Mouse (Mus musculus) limb, embryonic 14.5 days (tissue): ENCODE results near the gene Gpr182. TPM values are rescaled to one million over a fixed set of nuclear protein-coding genes. Genes with fewer than 3 reads are reported as not detected.

Source experiments
- ATAC-seq: fragments of 200-750 bp; cut with Nextera tagmentation; 2 replicates; pipeline ENCODE4 v1.8.0; 2017; ENCODE audit warnings: low read depth, moderate number of reproducible peaks, moderate TSS enrichment; ENCODE audit not compliant: low FRiP score
- DNase-seq: peaks from one replicate; pipeline ENCODE4 v3.0.0-alpha.2; 2015; ENCODE audit warnings: low spot score
- H3K27ac ChIP-seq: fragments of 300-500 bp; sonication (generic); replicated peaks from 2 replicates; pipeline ENCODE4 v1.5.1; 2014; ENCODE audit warnings: low read depth, mild to moderate bottlenecking, low read length, moderate library complexity, mixed read lengths
- H3K27me3 ChIP-seq: fragments of 300-500 bp; sonication (generic); 2 replicates; pipeline ENCODE4 v1.6.1; 2014; ENCODE audit warnings: low read length, mixed read lengths; ENCODE audit not compliant: control insufficient read depth, insufficient read depth
- H3K36me3 ChIP-seq: fragments of 300-500 bp; sonication (generic); 2 replicates; pipeline ENCODE4 v1.6.1; 2014; ENCODE audit warnings: mild to moderate bottlenecking, low read length, moderate library complexity, mixed read lengths; ENCODE audit not compliant: control insufficient read depth, insufficient read depth
- H3K4me1 ChIP-seq: fragments of 300-500 bp; sonication (generic); 2 replicates; pipeline ENCODE4 v1.6.1; 2014; ENCODE audit warnings: antibody characterized with exemption, low read length, mixed read lengths; ENCODE audit not compliant: control insufficient read depth, insufficient read depth
- H3K4me2 ChIP-seq: fragments of 300-500 bp; sonication (generic); replicated peaks from 2 replicates; pipeline ENCODE4 v1.6.1; 2014; ENCODE audit warnings: low read depth, mild to moderate bottlenecking, low read length, moderate library complexity; ENCODE audit not compliant: severe bottlenecking
- H3K4me3 ChIP-seq: fragments of 300-500 bp; sonication (generic); replicated peaks from 2 replicates; pipeline ENCODE4 v1.5.1; 2014; ENCODE audit warnings: low read length
- H3K9ac ChIP-seq: fragments of 300-500 bp; sonication (generic); 2 replicates; pipeline ENCODE4 v1.6.1; 2014; ENCODE audit warnings: mild to moderate bottlenecking, low read depth, low read length, moderate library complexity; ENCODE audit not compliant: severe bottlenecking
- H3K9me3 ChIP-seq: fragments of 300-500 bp; sonication (generic); 2 replicates; pipeline ENCODE4 v1.6.1; 2016; ENCODE audit warnings: low read length; ENCODE audit not compliant: control insufficient read depth
- POLR2A ChIP-seq: fragments of 200-500 bp; IDR thresholded peaks from 2 replicates; pipeline ENCODE4 v1.8.0; 2012; ENCODE audit warnings: inconsistent platforms, mild to moderate bottlenecking, moderate library complexity, borderline replicate concordance; ENCODE audit not compliant: insufficient read depth, insufficient read length; ENCODE audit errors: extremely low read depth
- WGBS: fragments of 180-500 bp; shearing (Covaris S2); extraction: QIAGEN DNeasy Blood & Tissue Kit; methylation state at CpG from one replicate; pipeline ENCODE4 v1.1.7; 2014; 5-methylcytosine and 5-hydroxymethylcytosine counted together
- polyA plus RNA-seq, 2 experiments: library from polyadenylated mRNA; depleted of rRNA in 1 of 2; stranded (reverse) in 1 of 2; unstranded in 1 of 2; fragments of >200 nt; fragmentation: Nextera tagmentation in 1 of 2; extraction: Ambion mirVana in 1 of 2; gene quantifications; 2 replicates each; pipeline versions ENCODE4 v1.2.1 to v1.2.3; 2012 to 2014

The Gpr182 gene
- polyA plus RNA-seq, 2 experiments: 0.40 to 0.88 TPM

- no peak for DNase-seq
- no peak overlapping the region for H3K27ac ChIP-seq
- H3K9me3 ChIP-seq: no peaks in the 10 kb centered on the region
- H3K9ac ChIP-seq: no peak overlapping the region
- no peak overlapping the region for H3K4me2 ChIP-seq
- H3K36me3 ChIP-seq: no peaks in the 10 kb centered on the region
- TF ChIP-seq POLR2A: no peak
- H3K4me1 ChIP-seq: no peaks in the 10 kb centered on the region; the same call in 1 of the 2 replicates
- 76% methylated on average over 3 of the region's 3 CpGs for WGBS
- H3K27me3 ChIP-seq: no peaks in the 10 kb centered on the region
- ATAC-seq: no peak
- H3K4me3 ChIP-seq: no peak overlapping the region
These were observed 3.7 kb upstream of the Gpr182 start for GRCm38 (mm10) chr10:127755246-127755645.

- Histone ChIP-seq H3K36me3 (no peaks in the 10 kb centered on the region), H3K27me3 (no peaks in the 10 kb centered on the region), H3K4me2 (no peak overlapping the region), H3K27ac (no peak overlapping the region), H3K9me3 (no peaks in the 10 kb centered on the region), H3K9ac (no peak overlapping the region), H3K4me3 (no peak overlapping the region), H3K4me1 (no peaks in the 10 kb centered on the region; the same call in 1 of the 2 replicates)
- WGBS: 67% methylated on average over 6 of the region's 6 CpGs
- no peak for DNase-seq
- no peak for TF ChIP-seq POLR2A
- no peak for ATAC-seq
These were observed 3.1 kb upstream of the Gpr182 start for GRCm38 (mm10) chr10:127754566-127755166.

GRCm38 (mm10) chr10:127750136-127750777 is 1.3 kb downstream of the Gpr182 start:
- ATAC-seq: no peak
- no peak overlapping the region for H3K27ac ChIP-seq
- H3K9me3 ChIP-seq: no peaks in the 10 kb centered on the region
- peaks cover 6% of the 10 kb centered on the region; the same call in 1 of the 2 replicates for H3K4me1 ChIP-seq
- H3K9ac ChIP-seq: no peak overlapping the region
- H3K27me3 ChIP-seq: no peaks in the 10 kb centered on the region
- DNase-seq: no peak
- TF ChIP-seq POLR2A: no peak
- H3K4me2 ChIP-seq: peak overlapping the region; percentile 25
- H3K36me3 ChIP-seq: peaks cover 29% of the 10 kb centered on the region
- no peak overlapping the region for H3K4me3 ChIP-seq
- 55% methylated on average over 24 of the region's 24 CpGs for WGBS

GRCm38 (mm10) chr10:127748847-127749612 is 2.5 kb downstream of the Gpr182 start:
- Histone ChIP-seq H3K4me2 (no peak overlapping the region), H3K9ac (0 out of 2 replicates have a peak overlapping the region, but pooled peaks have one; percentile 25), H3K36me3 (peaks cover 39% of the 10 kb centered on the region), H3K4me1 (peaks cover 6% of the 10 kb centered on the region; the same call in 1 of the 2 replicates), H3K4me3 (no peak overlapping the region), H3K27ac (no peak overlapping the region), H3K27me3 (no peaks in the 10 kb centered on the region), H3K9me3 (no peaks in the 10 kb centered on the region)
- 12% methylated on average over 7 of the region's 8 CpGs for WGBS
- no peak for TF ChIP-seq POLR2A
- ATAC-seq (no peak), DNase-seq (no peak)

GRCm38 (mm10) chr10:127747254-127747653 is 4.3 kb downstream of the Gpr182 start:
- DNase-seq: no peak
- Histone ChIP-seq H3K36me3 (peaks cover 56% of the 10 kb centered on the region), H3K27ac (no peak overlapping the region), H3K27me3 (no peaks in the 10 kb centered on the region), H3K4me2 (no peak overlapping the region), H3K4me1 (peaks cover 6% of the 10 kb centered on the region; the same call in 1 of the 2 replicates), H3K4me3 (no peak overlapping the region), H3K9me3 (no peaks in the 10 kb centered on the region), H3K9ac (no peak overlapping the region)
- TF ChIP-seq POLR2A: no peak
- 84% methylated on average over 8 of the region's 8 CpGs for WGBS
- ATAC-seq: no peak
